Mouse (Mus musculus) kidney, adult 2 months (tissue): ENCODE results near the gene 4921517D22Rik.

Source experiments
- CTCF ChIP-seq: fragments of 200-500 bp; conservative IDR thresholded peaks from 2 replicates; pipeline ENCODE4 v1.5.1; 2011; ENCODE audit warnings: low read depth, mild to moderate bottlenecking, control low read depth, low read length, moderate library complexity, mixed read lengths; ENCODE audit not compliant: insufficient read depth, insufficient read length
- POLR2A ChIP-seq: fragments of 200-500 bp; IDR thresholded peaks from one replicate; pipeline ENCODE4 v1.6.1; 2011; ENCODE audit warnings: low read depth, low read length, control low read depth

DNA sequence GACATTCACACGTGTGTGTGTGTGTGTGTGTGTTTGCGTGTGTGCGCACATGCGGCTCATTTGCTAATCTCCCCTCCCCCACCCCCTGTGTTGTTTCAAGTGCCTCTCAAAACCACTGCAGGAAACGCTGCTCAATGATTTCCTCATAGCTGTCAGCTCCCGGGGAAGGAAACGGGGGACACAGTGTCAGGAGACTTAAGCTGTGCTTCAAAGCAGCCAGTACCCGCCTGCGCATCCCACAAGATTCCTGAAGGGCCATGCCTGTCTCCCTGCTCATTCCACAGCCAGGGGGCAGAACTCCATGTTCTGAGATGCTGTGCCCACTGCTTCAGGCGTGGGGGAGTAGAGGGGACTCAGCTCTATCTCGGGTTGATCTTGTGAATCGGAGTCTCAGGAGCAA is 10.7 kb upstream of the 4921517D22Rik start:
- TF ChIP-seq POLR2A: no peak
- TF ChIP-seq CTCF: peak; percentile 27; the same call in 1 of the 2 replicates
